Mouse (Mus musculus) 416B (cell line): ENCODE measurements around the gene Smad6.

Experiments used
- DNase-seq: peaks from one replicate; pipeline ENCODE4 v3.0.0; 2011; ENCODE audit warnings: low read depth

Gene Smad6

DNA sequence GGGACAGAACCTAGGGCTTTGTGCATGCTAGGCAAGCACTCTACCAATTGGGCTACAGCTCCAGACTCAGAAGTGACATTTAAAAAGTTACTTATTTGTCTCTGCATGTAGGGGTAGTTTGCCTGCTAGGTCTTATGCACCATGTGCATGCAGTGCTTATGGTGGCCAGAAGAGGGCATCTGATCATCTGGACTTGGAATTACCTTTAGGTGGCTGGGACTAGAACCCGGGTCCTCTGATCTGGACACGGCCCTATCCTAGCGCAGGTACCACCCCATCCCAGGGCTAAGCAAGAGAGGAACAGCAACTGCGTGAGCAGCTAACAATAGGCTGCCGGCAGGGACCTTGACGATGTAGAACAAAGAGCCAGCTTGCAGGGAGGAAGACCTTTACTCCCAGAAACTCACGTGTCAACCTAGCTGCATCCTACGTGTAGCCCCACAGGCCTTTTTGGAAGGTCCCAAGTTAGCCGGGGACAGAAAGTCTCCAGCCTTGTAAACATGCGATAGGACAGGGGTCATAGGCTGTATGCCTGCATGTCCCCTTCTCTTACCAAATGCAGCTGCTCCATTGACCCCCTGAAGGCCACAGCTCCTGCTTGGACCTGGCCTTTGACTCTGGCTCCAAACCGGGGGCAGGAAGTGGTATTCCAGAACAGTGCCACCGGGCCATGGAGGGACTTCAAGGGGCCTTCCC lies 38.8 kb downstream of the Smad6 start:
- peak; percentile 42 for DNase-seq

DNA sequence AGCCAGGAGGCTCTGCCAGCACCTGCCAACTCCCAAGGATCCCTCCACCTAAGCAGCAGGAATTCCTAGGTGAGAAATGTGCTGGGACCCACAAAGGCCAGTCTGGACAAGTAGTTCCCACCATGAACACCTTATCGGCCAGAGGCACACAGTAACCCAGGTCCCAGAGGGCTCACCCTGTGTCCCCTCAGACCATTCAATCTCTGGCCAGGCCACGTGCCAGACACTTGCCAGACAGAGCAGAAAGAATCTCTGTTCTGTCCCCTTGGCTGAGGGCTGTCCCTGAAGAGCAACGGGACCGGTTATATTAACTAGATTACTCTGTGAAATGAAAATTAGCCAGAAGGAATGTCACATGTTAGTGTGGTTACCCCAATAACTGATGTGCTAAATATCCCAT lies 39.9 kb downstream of the Smad6 start:
- DNase-seq = no peak

DNA sequence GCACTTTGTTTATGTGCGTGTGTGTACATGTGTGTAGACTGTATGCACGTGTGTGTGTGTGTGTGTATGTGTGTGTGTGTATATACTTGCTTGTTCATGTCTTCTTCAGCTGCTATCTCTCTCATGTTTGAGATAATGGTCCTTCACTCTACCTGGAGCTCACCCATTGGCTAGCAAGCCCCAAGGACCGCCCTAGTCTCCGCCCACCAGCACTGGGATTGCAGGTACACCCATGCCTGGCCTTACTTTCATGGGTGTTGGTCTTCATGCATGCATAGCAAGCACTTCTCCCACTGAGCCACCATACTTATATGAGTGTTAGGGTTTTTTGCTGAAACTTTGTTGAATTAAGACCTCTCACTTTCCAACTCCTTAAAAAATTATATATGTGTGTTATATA lies 40.5 kb downstream of the Smad6 start:
- DNase-seq = no peak

DNA sequence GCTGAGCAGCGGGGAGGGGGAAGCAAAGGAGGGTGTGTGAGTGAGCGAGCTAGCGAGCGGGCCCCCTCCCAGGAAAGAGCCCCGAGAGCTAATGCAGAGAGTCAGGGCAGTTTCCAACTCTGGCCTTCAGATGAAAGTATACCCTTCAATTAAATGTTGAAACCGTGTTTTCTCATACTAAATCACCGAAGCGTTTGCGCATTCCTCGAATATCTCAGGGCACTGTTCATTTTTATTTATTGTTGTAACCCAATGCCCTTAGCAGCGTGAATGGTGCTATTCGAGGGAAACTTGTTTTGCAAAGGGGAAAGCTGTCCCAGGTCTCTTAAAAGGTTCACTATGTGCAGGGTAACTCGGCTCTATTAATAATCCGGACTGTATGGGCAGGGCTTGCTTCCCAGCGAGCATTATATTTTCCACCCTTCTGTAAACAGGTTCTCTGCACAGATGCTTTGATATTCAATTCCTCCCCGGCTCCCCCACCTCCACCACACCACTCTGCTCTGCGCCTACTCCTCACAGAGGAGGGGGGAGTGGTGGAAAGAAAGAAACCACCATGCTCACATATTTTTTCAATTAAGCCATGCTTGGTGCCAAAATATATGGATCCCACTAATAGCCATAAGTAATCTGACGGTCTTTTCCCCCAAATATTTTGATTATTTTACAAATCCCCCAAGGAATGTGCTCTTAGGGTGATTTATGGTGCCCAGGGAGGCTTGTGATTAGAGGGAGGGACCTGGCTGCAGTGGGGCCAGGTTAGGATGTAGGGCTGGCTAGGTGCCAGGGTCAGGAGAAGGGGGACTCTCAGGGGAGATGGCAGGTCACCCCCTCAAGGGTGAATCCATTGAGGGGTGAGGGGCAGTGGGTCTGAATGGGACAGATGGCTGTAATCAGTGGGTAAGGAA lies 41.4 kb downstream of the Smad6 start:
- DNase-seq = no peak

DNA sequence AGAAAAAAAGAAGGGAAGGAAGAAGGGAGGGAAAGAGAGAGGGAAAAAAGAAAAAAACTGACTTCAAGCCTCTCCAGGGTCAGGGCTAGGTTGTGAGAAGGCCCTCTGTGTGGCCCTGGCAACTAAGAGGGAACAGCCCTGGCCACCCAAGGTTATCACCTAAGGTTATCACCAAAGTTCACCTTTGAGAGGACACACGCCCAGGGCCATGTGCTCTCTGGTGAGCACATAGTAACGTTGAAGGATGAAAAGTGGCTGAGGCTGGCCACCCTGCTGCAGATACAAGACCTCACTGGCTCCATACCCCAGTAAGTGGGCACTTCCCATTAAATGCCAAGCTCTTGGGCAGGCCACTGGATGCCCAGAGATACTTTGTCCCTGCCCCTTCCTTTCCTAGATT lies 42.6 kb downstream of the Smad6 start:
- DNase-seq = no peak

DNA sequence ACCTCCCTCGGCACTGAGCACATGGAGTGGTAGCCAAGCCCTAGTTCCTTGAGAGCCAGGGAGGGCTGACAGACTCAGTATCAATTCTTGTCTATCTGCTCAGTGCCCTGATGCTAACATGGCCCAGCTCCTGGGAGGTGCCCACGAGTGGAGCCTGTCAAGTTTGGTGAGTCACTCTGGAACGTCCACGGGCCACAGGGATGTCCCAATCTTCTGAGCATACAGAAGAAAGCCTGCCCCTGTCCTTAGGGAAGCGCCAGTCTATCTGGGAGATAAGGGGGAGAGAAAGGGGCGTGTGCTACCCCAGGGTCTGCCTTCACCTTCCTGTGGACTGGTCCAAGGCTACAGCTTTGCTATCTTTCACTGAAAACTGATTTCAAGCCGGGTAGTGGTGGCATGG lies 43.2 kb downstream of the Smad6 start:
- no peak for DNase-seq

DNA sequence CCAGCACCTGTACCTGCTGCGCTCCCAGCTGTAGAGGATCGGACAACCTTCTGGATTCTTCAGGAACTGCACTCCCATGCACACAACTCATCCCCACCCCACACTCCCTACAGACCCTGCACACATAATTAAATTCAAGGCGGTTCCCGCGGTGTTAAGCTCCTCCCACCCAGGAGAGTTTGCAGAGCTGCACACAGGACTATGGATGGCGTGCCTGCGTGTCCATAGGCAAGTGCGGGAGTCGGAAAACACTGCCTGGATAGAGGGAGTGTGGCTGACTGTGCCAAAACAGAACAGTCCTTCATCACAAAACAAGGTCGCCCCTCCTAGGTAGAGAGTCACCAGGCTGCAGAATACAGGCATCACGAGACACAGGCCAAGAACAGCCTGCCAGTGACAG lies 45.9 kb downstream of the Smad6 start:
- no peak for DNase-seq

DNA sequence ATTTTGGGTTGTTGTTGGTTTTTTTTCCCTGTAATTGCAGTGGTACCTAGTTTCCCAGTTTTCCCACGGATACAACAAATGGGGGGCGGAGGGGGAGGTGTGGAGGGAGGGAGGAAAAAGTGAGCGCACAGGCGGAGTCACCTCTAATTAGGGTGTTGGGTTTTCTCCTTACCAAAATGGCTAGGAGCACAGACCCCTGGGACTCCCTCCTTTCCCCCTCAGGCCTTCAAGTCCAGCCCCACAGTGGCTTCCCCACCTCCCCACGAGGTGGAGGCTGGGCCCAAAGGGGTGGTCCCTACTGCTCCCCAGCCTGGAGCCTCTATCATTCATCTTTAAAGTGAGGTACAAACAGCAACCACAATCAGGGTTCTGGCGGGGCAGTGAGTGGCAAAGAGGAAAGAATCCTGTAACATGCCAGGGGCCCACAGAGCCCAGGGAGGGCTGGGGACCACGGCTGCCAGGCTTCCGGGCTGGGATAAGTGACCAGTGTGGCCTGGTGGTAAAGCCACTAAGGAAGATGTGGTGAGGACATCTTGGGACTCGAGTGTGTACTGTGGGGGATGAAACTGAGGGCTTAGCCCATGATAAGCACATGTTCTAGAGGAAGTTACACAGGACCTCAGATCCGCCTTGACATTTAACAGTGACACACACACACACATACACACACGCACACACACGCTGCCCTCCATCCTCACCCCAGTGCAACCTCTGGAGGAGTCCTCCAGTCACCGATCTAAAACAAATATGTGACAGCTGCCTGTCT lies 47.4 kb downstream of the Smad6 start:
- peak; percentile 96 for DNase-seq

DNA sequence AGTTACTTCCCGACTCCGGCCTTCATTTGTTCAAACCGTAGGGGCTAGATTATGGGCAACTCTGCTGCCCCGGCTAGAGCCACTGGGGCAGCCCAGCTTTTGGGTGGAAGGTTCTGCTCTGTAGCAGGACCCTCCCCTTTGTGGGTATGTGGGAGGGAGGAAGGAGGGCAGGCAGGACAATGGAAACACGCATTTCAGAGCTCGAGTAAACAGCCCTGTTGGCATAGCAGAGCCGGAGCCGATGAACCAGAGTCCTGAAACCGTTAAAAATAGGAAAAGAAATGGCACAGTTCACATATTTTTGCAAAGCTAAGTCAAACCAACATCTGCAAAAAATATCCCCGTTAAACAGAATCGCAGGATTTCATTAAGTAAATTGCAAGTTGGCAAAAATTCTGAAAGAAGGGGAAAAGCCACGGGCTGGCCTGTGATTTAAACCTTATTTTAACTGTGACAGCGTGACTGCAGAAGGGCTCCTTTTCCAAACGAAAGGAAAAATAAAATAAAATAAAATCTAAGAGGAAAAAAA lies 48.1 kb downstream of the Smad6 start:
- DNase-seq = no peak

DNA sequence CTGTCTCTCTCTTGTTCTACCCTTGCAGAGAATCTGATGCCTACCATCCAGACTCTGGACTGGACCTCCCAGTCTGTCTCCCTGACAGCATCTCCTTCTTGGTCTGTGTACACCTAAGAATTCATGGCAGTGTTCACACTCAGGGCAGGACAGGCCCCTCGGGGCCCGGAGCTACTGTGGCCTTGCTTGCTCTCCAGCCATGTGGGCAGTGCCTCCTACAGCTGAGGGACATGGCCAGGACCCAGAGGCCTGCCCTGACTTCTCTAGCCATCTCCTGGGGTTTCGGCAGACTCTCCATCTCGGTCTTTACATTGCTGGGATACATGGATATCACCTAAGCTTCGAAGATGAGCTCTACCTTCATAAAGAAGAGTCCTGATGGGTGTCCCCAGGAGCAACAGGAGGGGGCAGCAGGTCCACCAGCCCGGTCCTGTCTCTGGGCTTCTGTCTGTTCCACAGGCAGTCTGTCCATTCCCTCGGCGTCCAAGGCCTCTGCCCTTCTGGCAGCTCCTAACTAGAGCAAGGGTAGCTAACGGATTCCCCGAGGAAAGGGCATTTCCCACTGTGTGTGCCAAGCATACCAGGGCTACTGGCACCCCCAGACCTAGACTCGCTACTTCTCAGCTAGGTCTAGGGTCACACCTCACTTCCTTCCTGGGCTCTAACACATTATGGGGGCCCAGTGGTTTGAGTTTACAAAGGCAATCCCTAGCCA lies 49.1 kb downstream of the Smad6 start:
- no peak for DNase-seq

DNA sequence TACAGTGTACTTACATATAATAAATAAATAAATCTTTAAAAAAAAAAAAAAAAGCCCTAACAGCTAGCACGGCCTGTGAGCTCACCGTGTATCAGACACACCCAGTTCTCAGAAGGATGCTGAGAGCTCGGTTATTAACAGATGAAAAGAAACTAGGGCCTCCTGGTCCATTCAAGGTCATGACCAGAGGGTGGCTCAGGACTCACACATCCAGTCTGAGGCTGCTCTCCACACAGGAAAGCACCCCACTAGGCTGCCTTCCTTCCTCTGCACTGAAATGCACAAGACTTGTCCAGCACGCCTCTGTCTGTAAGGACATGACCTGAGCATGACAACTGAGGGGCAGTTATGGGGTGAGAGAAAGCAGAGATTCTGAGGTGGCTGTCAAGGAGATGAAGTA lies 50.3 kb downstream of the Smad6 start:
- DNase-seq = peak; percentile 41

DNA sequence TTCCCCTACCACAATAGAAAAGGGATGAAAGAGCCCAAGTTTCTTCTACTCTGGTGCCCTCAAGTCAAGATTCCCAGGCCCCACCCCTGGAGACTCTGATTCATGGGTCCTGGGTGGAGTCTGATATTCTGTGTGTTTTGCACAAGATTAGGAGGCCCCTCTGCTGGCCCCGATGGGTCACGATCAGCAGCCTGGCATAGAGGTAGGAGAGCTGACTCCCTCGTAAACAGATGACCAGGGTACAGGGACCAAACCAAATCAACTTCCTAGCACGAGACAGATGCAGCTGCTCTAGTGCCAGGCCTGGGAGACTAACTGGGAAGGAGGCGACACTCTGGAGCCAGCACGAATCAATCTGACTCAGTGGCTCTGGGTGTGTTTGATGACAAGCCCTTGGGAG lies 51.0 kb downstream of the Smad6 start:
- peak; percentile 36 for DNase-seq

DNA sequence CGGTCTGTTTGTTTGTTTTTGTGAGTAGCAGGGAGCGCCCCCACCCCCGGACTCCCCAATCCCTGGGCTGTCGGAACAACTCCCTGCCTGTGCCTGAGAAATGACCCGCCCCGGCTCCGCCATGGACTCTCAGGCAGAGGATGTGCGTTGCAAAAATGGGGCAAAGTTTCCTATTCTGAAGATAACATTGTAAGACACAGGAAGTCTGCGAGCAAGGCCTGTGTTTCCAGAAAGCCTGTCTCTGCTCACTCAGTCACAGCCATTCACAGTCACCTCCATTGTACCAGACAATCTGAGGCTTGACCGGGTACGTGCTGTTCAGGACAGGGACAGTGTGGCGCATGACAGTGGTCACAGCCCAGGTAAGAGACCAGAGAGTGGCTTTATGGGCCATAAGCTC lies 51.5 kb downstream of the Smad6 start:
- DNase-seq = no peak

DNA sequence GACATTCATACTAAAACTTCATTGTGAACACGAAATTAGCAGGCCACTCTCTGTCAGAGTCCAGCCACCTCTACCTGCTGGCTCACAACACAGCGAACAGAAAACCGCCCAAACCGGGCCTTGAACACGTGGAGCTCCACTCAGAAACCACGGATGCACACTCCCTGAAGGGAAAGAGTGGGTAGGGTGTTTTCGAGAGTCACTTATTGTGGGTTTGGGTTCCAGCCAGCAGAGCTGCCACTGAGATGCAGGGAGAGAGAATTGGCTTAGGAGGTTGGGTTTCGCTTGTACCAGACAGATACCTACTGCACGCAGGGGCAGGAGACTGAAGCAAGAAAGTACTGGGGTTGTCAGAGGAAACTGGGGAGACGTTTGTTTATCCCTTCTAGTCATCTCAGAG lies 52.4 kb downstream of the Smad6 start:
- DNase-seq = no peak

DNA sequence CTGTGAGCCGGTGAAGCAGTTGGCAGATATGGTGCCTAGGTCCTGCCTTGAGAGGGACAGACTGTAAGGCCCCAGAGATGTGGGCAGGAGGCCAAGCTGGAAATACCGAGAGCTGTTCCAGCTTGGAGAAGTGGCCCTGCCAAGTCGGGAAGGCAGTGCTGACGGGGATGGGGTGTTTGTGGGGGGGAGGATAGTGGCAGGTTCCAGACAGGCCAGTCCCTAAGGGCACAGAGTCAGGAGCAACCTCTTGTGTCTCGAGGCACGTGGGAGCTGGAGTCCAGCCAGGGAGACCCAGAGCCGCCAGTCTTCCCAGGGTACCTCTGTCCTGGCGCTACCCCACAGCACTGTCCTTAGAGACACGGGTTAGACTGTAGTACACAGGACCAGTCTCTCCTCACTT lies 53.3 kb downstream of the Smad6 start:
- no peak for DNase-seq

DNA sequence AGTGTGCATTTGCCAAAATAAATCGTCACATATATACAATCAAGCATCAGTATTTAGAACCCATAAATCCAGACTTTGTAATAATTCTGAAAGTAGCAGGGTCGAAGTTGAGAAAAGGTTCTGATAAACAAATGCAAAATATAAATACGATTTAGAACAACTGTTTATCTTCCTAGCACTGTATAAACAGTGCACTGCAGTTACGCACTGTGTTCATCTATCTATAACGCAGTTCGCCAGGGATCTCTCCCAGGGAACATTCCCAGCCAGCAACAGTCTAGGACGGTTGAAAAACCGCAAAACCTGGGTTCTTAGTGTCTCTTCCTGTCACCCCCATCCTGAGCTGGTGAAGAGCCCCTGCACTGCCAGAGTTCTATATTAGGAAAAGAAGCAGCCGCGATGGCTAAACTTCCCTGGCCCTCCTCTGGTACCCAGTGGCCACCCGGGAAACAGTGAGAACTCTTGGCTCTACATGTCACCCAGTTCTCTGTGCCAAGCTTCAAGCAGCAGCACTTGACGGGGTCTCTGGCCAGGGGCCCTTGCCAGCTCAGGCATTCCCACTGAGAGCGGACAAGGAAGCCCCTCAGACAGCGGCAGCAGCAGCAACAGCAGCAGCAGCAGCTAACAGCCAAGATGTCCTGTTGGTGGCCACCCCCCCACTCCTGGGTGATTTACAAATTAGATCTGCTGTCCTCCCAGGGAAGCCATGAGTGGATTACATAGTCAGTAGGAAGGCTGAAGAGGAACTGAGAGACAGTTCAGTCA lies 54.3 kb downstream of the Smad6 start:
- DNase-seq = no peak

DNA sequence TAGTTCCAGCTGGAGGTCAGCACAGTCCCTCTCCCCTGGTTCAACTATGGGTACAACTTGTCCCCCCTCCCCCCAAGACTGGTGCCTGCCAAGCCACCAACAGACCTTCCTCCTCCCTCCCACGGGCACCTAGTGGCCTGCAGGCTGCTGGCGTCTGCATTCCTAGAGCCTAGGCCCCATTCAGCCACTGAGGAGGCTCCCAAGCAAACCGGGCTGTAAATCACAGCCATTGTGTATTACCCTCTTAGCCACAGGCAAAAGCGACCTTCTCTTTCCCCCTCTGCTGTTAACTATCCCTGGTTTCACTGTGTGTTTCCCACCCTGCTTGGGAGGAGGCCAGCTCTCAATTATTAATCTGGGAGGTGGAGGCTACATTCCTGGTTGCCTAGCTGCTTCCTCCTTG lies 56.3 kb downstream of the Smad6 start:
- no peak for DNase-seq

DNA sequence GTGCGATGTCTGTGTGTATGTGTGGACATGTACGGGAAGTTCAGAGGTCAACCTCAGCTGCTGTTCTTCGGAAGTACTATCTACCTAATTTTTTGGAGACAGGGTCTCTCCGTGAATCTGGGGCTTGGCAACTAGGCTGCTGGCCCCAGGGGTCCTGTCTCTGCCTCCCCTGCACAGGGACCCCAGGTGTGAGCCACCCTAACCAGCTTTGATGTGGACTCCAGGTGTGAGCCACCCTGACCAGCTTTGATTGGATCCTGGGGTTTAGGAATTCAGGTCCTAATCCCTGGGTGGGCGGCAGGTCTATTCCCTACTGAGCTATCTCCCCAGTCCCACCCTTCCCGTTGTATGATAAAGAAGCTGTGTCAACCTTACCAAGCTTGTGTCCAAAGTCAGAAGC lies 60.0 kb downstream of the Smad6 start:
- no peak for DNase-seq

DNA sequence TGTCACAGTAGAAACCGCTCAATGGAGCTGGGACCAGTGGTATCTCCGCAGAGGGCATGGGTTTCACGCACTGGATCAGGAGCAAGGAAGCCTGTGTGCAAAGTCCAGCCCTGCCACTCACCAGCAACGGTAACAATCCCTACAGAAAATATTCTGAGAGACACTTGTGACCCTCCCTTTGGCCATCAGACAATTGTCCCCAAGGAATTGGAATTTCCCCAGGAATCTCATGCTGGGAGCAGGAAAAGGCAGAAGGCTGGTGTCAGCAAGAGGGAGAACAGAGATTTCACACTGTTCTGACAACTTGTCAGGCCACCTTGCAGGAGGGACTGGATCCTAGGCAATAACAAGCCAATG lies 61.1 kb downstream of the Smad6 start:
- no peak for DNase-seq

DNA sequence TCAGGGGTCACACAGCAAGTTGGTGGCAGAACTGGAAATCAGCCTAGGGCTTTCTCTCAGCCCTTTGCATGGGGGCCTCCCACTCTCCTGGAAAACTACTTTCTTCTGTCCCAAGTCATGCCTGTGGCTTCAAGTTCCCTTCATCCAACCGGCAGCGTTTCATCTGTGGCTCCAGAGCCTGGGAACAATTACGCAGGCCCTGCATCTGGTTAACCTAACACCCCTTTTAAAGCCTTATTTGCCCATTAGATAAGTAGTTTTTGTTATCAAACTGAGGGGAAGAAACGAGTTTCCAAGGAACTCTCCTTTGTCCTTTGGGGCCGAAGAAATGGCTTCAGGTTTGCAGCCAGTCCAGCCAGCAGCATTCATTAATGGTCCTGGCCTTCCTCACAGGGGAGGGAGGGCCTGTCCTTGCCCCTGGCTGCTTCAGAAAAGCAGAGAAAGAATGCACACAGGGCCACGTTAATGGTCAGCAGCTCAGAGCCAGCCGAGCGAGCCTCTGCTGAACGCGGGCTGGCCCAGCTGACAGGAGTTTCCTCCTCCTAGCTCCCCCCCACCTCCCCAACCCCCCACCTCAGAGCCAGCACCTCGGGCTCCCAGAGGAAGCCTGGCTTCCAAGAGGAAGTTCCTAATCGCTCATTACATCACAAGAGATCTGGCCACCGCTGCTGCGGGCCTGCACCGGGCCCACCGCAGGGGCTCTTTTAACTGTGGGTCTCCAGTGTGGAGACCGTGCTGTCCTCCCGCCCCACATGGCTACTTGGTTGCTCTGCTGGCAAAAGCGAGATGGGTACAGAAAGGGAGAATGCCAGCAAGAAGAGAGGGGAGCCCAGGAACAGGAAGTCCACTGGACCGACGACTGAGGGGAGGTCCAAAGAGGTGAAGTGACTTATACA lies 61.7 kb downstream of the Smad6 start:
- no peak for DNase-seq
